Mouse (Mus musculus) kidney, embryonic 14.5 days (tissue): Measurements from ENCODE around the gene Rnase10. TPM values are rescaled to one million over a fixed set of nuclear protein-coding genes. Genes with fewer than 3 reads are reported as not detected.

ENCODE experiments used
- ATAC-seq: fragments of 200-750 bp; cut with Nextera tagmentation; 2 replicates; pipeline ENCODE4 v1.8.0; 2017; ENCODE audit warnings: moderate number of reproducible peaks, mild to moderate bottlenecking, moderate TSS enrichment, moderate library complexity; ENCODE audit not compliant: low FRiP score, low TSS enrichment
- H3K27ac ChIP-seq: fragments of 300-500 bp; sonication (generic); 2 replicates; pipeline ENCODE4 v1.5.1; 2014; ENCODE audit warnings: low read depth, mild to moderate bottlenecking, low read length, moderate library complexity, mixed read lengths
- H3K27me3 ChIP-seq: fragments of 300-500 bp; sonication (generic); 2 replicates; pipeline ENCODE4 v1.6.1; 2014; ENCODE audit warnings: mild to moderate bottlenecking, low read length; ENCODE audit not compliant: control insufficient read depth, insufficient read depth
- H3K36me3 ChIP-seq: fragments of 300-500 bp; sonication (generic); 2 replicates; pipeline ENCODE4 v1.6.1; 2014; ENCODE audit warnings: low read length, mixed read lengths; ENCODE audit not compliant: control insufficient read depth, insufficient read depth
- H3K4me1 ChIP-seq: fragments of 300-500 bp; sonication (generic); 2 replicates; pipeline ENCODE4 v1.6.1; 2014; ENCODE audit warnings: low read length, mixed read lengths; ENCODE audit not compliant: control insufficient read depth, insufficient read depth
- H3K4me2 ChIP-seq: fragments of 300-500 bp; sonication (generic); replicated peaks from 2 replicates; pipeline ENCODE4 v1.6.1; 2014; ENCODE audit warnings: low read depth, mild to moderate bottlenecking, low read length
- H3K4me3 ChIP-seq: fragments of 300-500 bp; sonication (generic); 2 replicates; pipeline ENCODE4 v1.5.1; 2014; ENCODE audit warnings: mild to moderate bottlenecking, low read length
- H3K9ac ChIP-seq: fragments of 300-500 bp; sonication (generic); 2 replicates; pipeline ENCODE4 v1.6.1; 2014; ENCODE audit warnings: low read depth, mild to moderate bottlenecking, low read length, moderate library complexity
- H3K9me3 ChIP-seq: fragments of 300-500 bp; sonication (generic); 2 replicates; pipeline ENCODE4 v1.6.1; 2016; ENCODE audit warnings: low read length; ENCODE audit not compliant: control insufficient read depth
- WGBS: fragments of 180-500 bp; shearing (Covaris S2); extraction: QIAGEN DNeasy Blood & Tissue Kit; methylation state at CpG from one replicate; pipeline ENCODE4 v1.1.7; 2014; 5-methylcytosine and 5-hydroxymethylcytosine counted together
- polyA plus RNA-seq: library from polyadenylated mRNA; unstranded; fragments of >200 nt; fragmentation: Nextera tagmentation; extraction: Ambion mirVana; gene quantifications from 2 replicates; pipeline ENCODE4 v1.2.1, GENCODE M21; 2014

The Rnase10 gene
- polyA plus RNA-seq, 1 experiment from 2014 or later: not detected

GRCm38 (mm10) chr14:51026391-51027133 is 19.0 kb downstream of the Rnase10 start:
- no peak overlapping the region for H3K9ac ChIP-seq
- peak; percentile 60; the same call in 1 of the 2 replicates for ATAC-seq
- no peak overlapping the region for H3K4me3 ChIP-seq
- no peak overlapping the region for H3K4me2 ChIP-seq
- H3K27me3 ChIP-seq: no peaks in the 10 kb centered on the region
- no peaks in the 10 kb centered on the region for H3K9me3 ChIP-seq
- H3K27ac ChIP-seq: no peak overlapping the region
- WGBS: 38% methylated on average over 5 of the region's 5 CpGs
- no peaks in the 10 kb centered on the region for H3K4me1 ChIP-seq
- H3K36me3 ChIP-seq: no peaks in the 10 kb centered on the region

- ATAC-seq: peak; percentile 51
- H3K27me3 ChIP-seq: no peaks in the 10 kb centered on the region
- no peaks in the 10 kb centered on the region for H3K9me3 ChIP-seq
Observed at GRCm38 (mm10) chr14:51027387-51028155, 20.0 kb downstream of the Rnase10 start.

GRCm38 (mm10) chr14:51035206-51035605 is 27.7 kb downstream of the Rnase10 start:
- Histone ChIP-seq H3K4me2 (no peak overlapping the region), H3K27ac (no peak overlapping the region), H3K36me3 (no peaks in the 10 kb centered on the region), H3K4me3 (no peak overlapping the region), H3K9me3 (no peaks in the 10 kb centered on the region), H3K4me1 (no peaks in the 10 kb centered on the region), H3K27me3 (no peaks in the 10 kb centered on the region), H3K9ac (no peak overlapping the region)
- no peak for ATAC-seq
- 13% methylated on average over 1 of the region's 1 CpGs for WGBS

More at GRCm38 (mm10) chr14:51027387-51028155, 20.0 kb downstream of the Rnase10 start:
- Histone ChIP-seq H3K4me3 (no peak overlapping the region), H3K36me3 (no peaks in the 10 kb centered on the region), H3K9ac (no peak overlapping the region), H3K4me1 (no peaks in the 10 kb centered on the region), H3K4me2 (no peak overlapping the region), H3K27ac (no peak overlapping the region)
- WGBS: 65% methylated on average over 3 of the region's 3 CpGs

GRCm38 (mm10) chr14:51036214-51036613 is 28.7 kb downstream of the Rnase10 start:
- H3K4me1 ChIP-seq: no peaks in the 10 kb centered on the region
- no peak overlapping the region for H3K27ac ChIP-seq
- WGBS: 81% methylated on average over 4 of the region's 4 CpGs
- no peak overlapping the region for H3K4me3 ChIP-seq
- no peaks in the 10 kb centered on the region for H3K27me3 ChIP-seq
- H3K9ac ChIP-seq: no peak overlapping the region
- ATAC-seq: no peak
- no peak overlapping the region for H3K4me2 ChIP-seq
- H3K9me3 ChIP-seq: no peaks in the 10 kb centered on the region
- H3K36me3 ChIP-seq: no peaks in the 10 kb centered on the region

GRCm38 (mm10) chr14:51041769-51042168 is 34.2 kb downstream of the Rnase10 start, which contains the start of gene Rnase9:
TSS of gene Rnase9 (minus strand) at chr14:51041869.
- no peaks in the 10 kb centered on the region for H3K9me3 ChIP-seq
- WGBS: 77% methylated on average over 6 of the region's 6 CpGs
- no peak within 1 kb of the TSS for H3K4me2 ChIP-seq
- no peak within 1 kb of the TSS for H3K27ac ChIP-seq
- H3K4me1 ChIP-seq: no peaks in the 10 kb centered on the region
- H3K9ac ChIP-seq: no peak within 1 kb of the TSS
- ATAC-seq: no peak
- H3K4me3 ChIP-seq: no peak within 1 kb of the TSS
- H3K36me3 ChIP-seq: no peaks in the 10 kb centered on the region
- no peaks in the 10 kb centered on the region for H3K27me3 ChIP-seq

- no peak overlapping the region for H3K27ac ChIP-seq
- no peaks in the 10 kb centered on the region; the same call in 1 of the 2 replicates for H3K4me1 ChIP-seq
- no peaks in the 10 kb centered on the region for H3K27me3 ChIP-seq
- no peak overlapping the region for H3K4me3 ChIP-seq
- WGBS: 25% methylated on average over 5 of the region's 5 CpGs
- H3K4me2 ChIP-seq: no peak overlapping the region
- H3K9me3 ChIP-seq: no peaks in the 10 kb centered on the region
- H3K36me3 ChIP-seq: no peaks in the 10 kb centered on the region
- H3K9ac ChIP-seq: no peak overlapping the region
- no peak for ATAC-seq
Observed at GRCm38 (mm10) chr14:51047846-51048245, 40.3 kb downstream of the Rnase10 start.

- Histone ChIP-seq H3K36me3 (no peaks in the 10 kb centered on the region), H3K27ac (no peak within 1 kb of the TSS), H3K4me2 (no peak within 1 kb of the TSS), H3K4me3 (no peak within 1 kb of the TSS), H3K4me1 (no peaks in the 10 kb centered on the region; the same call in 1 of the 2 replicates), H3K9ac (no peak within 1 kb of the TSS), H3K9me3 (no peaks in the 10 kb centered on the region), H3K27me3 (no peaks in the 10 kb centered on the region)
- WGBS: 87% methylated on average over 2 of the region's 2 CpGs
- no peak for ATAC-seq
Observed at GRCm38 (mm10) chr14:51050063-51050462, 42.5 kb downstream of the Rnase10 start, which contains the start of gene Rnase11. TSS of gene Rnase11 (minus strand) at chr14:51050163.

- Histone ChIP-seq H3K4me2 (no peak overlapping the region), H3K4me1 (no peaks in the 10 kb centered on the region; the same call in 1 of the 2 replicates), H3K9ac (no peak overlapping the region), H3K36me3 (no peaks in the 10 kb centered on the region), H3K27ac (no peak overlapping the region), H3K4me3 (no peak overlapping the region), H3K9me3 (no peaks in the 10 kb centered on the region), H3K27me3 (no peaks in the 10 kb centered on the region)
- ATAC-seq: no peak
- WGBS: 37% methylated on average over 5 of the region's 5 CpGs
Observed at GRCm38 (mm10) chr14:51051941-51052340, 44.4 kb downstream of the Rnase10 start.

- Histone ChIP-seq H3K4me2 (no peak overlapping the region), H3K27me3 (no peaks in the 10 kb centered on the region), H3K9ac (no peak overlapping the region), H3K36me3 (no peaks in the 10 kb centered on the region), H3K4me1 (peaks cover 3% of the 10 kb centered on the region; the same call in 1 of the 2 replicates), H3K9me3 (no peaks in the 10 kb centered on the region), H3K27ac (no peak overlapping the region; the same call in 1 of the 2 replicates), H3K4me3 (no peak overlapping the region)
- ATAC-seq: peak; percentile 81
- 22% methylated on average over 5 of the region's 5 CpGs for WGBS
Observed at GRCm38 (mm10) chr14:51053176-51053575, 45.6 kb downstream of the Rnase10 start.
